Comparison of ENCODE assay signal across 8 mouse cellular contexts in the genomic region with DNA sequence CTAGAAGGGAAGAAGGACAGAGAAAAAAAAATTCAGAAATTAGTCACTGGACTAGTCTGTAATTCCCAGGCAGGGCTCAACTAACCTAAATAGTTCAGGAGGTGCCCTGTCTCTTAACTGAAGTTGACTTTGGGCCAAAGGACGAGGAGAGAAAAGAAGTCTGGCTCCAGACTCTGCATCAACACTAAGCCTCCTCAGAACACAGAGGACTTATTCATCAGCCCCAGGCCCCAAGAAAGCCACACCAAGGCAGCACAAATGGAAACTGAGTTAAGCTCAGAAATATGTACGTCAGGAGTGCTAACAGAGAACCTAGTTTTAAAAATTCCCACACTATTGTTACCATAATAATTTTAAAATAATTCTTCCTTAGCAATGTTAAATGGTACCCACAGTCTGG. TPM values are rescaled to one million over a fixed set of nuclear protein-coding genes. Genes with fewer than 3 reads are reported as not detected.
A peak's percentile ranks its signal among the peaks of the same experiment; 100 is the strongest.
DNase-seq lines count a peak whose midpoint lies in the region; ATAC-seq and TF ChIP-seq lines count a peak whose summit lies in the region.

No protein-coding gene starts in this region.

- TF ChIP-seq CTCF in intestine, postnatal 0 days (IDR thresholded peaks at IDR 0.05; ENCODE audit: low read depth), result no peak

- H3K4me3 ChIP-seq in lung, embryonic 16.5 days (ENCODE audit: low read length), result peak overlapping the region; percentile 34
- peak overlapping the region; percentile 13; the same call in 1 of the 2 replicates for H3K4me3 ChIP-seq in forebrain, embryonic 11.5 days (ENCODE audit: low read depth, low read length)
- H3K4me3 ChIP-seq in intestine, postnatal 0 days (ENCODE audit: low read depth, low read length), result no peak overlapping the region
- H3K4me3 ChIP-seq in stomach, embryonic 16.5 days (replicated peaks; ENCODE audit: low read length), result peak overlapping the region; percentile 27

- peak overlapping the region; percentile 83 for H3K27ac ChIP-seq in lung, embryonic 16.5 days (ENCODE audit: low read length)
- peak overlapping the region; percentile 4; the same call in 1 of the 2 replicates for H3K27ac ChIP-seq in forebrain, embryonic 11.5 days (ENCODE audit: low read depth, low read length)
- no peak overlapping the region; the same call in 1 of the 2 replicates for H3K27ac ChIP-seq in intestine, postnatal 0 days (ENCODE audit: low read depth, low read length)
- peak overlapping the region; percentile 70 for H3K27ac ChIP-seq in stomach, embryonic 16.5 days (ENCODE audit: low read length)

- no peaks in the 10 kb centered on the region for H3K9me3 ChIP-seq in lung, embryonic 16.5 days (ENCODE audit: control insufficient read depth, low read length)
- no peaks in the 10 kb centered on the region for H3K9me3 ChIP-seq in forebrain, embryonic 11.5 days (ENCODE audit: control insufficient read depth, low read length)
- H3K9me3 ChIP-seq in intestine, postnatal 0 days (ENCODE audit: control insufficient read depth), result no peaks in the 10 kb centered on the region
- no peaks in the 10 kb centered on the region for H3K9me3 ChIP-seq in stomach, embryonic 16.5 days (replicated peaks; ENCODE audit: control insufficient read depth, low read length)

- ATAC-seq in lung, embryonic 16.5 days (ENCODE audit: low read depth), result no peak
- ATAC-seq in forebrain, embryonic 11.5 days (replicated peaks; ENCODE audit: low FRiP score), result no peak
- no peak for ATAC-seq in intestine, postnatal 0 days
- no peak for ATAC-seq in stomach, embryonic 16.5 days (ENCODE audit: insufficient read depth, low FRiP score)

- H3K4me2 ChIP-seq in lung, embryonic 16.5 days (ENCODE audit: low read depth, low read length), result peak overlapping the region; percentile 51
- peak overlapping the region; percentile 36 for H3K4me2 ChIP-seq in forebrain, embryonic 11.5 days (ENCODE audit: low read depth, low read length, severe bottlenecking)
- H3K4me2 ChIP-seq in intestine, postnatal 0 days (replicated peaks; ENCODE audit: low read depth), result peak overlapping the region; percentile 30; the same call in 1 of the 2 replicates
- peak overlapping the region; percentile 43 for H3K4me2 ChIP-seq in stomach, embryonic 16.5 days (ENCODE audit: low read depth, low read length)

- H3K27me3 ChIP-seq in lung, embryonic 16.5 days (ENCODE audit: control insufficient read depth, insufficient read depth, low read depth, low read length), result no peaks in the 10 kb centered on the region
- H3K27me3 ChIP-seq in forebrain, embryonic 11.5 days (ENCODE audit: control insufficient read depth, insufficient read depth, low read length), result no peaks in the 10 kb centered on the region
- H3K27me3 ChIP-seq in intestine, postnatal 0 days (replicated peaks; ENCODE audit: control insufficient read depth, insufficient read depth, low read length), result no peaks in the 10 kb centered on the region
- no peaks in the 10 kb centered on the region for H3K27me3 ChIP-seq in stomach, embryonic 16.5 days (ENCODE audit: control insufficient read depth, insufficient read depth, low read length)

- DNase-seq in lung, postnatal 36 days, result no peak
- no peak for DNase-seq in forebrain, embryonic 11.5 days (ENCODE audit: low spot score)
- DNase-seq in adrenal gland, postnatal 36 days, result no peak
- DNase-seq in gastrocnemius, postnatal 4 days (ENCODE audit: low spot score in 2 of 2), result no peak
- DNase-seq in c-Kit-positive CD71-positive TER-119-positive erythroid progenitor cells, embryonic 14.5 days (ENCODE audit: low spot score), result no peak

- H3K9ac ChIP-seq in lung, embryonic 16.5 days (ENCODE audit: low read length), result peak overlapping the region; percentile 56
- H3K9ac ChIP-seq in forebrain, embryonic 11.5 days (ENCODE audit: low read length), result peak overlapping the region; percentile 1; the same call in 1 of the 2 replicates
- H3K9ac ChIP-seq in intestine, postnatal 0 days (ENCODE audit: low read depth, low read length), result no peak overlapping the region
- peak overlapping the region; percentile 36; the same call in 1 of the 2 replicates for H3K9ac ChIP-seq in stomach, embryonic 16.5 days (ENCODE audit: low read length)

- peaks cover 19% of the 10 kb centered on the region for H3K4me1 ChIP-seq in lung, embryonic 16.5 days (replicated peaks; ENCODE audit: control insufficient read depth, insufficient read depth, low read length)
- H3K4me1 ChIP-seq in forebrain, embryonic 11.5 days (replicated peaks; ENCODE audit: control insufficient read depth, insufficient read depth, low read length), result peaks cover 8% of the 10 kb centered on the region
- H3K4me1 ChIP-seq in intestine, postnatal 0 days (replicated peaks; ENCODE audit: control insufficient read depth, insufficient read depth, low read length), result peaks cover 9% of the 10 kb centered on the region
- H3K4me1 ChIP-seq in stomach, embryonic 16.5 days (ENCODE audit: control insufficient read depth, insufficient read depth, low read length), result peaks cover 14% of the 10 kb centered on the region; the same call in 1 of the 2 replicates

- 30% methylated on average over 2 of the region's 2 CpGs for WGBS in lung, embryonic 16.5 days
- WGBS in forebrain, embryonic 11.5 days, result 8% methylated on average over 2 of the region's 2 CpGs
- WGBS in intestine, postnatal 0 days, result 57% methylated on average over 2 of the region's 2 CpGs
- 39% methylated on average over 2 of the region's 2 CpGs for WGBS in stomach, embryonic 16.5 days

- H3K36me3 ChIP-seq in lung, embryonic 16.5 days (ENCODE audit: control insufficient read depth, insufficient read depth, low read length), result peaks cover 25% of the 10 kb centered on the region
- peaks cover 8% of the 10 kb centered on the region for H3K36me3 ChIP-seq in forebrain, embryonic 11.5 days (ENCODE audit: control insufficient read depth, insufficient read depth, low read length)
- H3K36me3 ChIP-seq in intestine, postnatal 0 days (ENCODE audit: control insufficient read depth, insufficient read depth), result peaks cover 14% of the 10 kb centered on the region; the same call in 1 of the 2 replicates
- H3K36me3 ChIP-seq in stomach, embryonic 16.5 days (ENCODE audit: control insufficient read depth, insufficient read depth, low read length), result peaks cover 16% of the 10 kb centered on the region; the same call in 1 of the 2 replicates

RNA-seq across cellular contexts. Expression of gene Cbx5, which starts 25.5 kb away (rescaled TPM):
- 99.2 and 102 TPM in 2 replicates for polyA plus RNA-seq in lung, embryonic 16.5 days (2015; fragmentation: Nextera tagmentation; extraction: Ambion mirVana)
- polyA plus RNA-seq in forebrain, embryonic 11.5 days (2014; fragmentation: Nextera tagmentation; extraction: Ambion mirVana), result 214 and 221 TPM in 2 replicates
- 24.0 TPM in 2 replicates for polyA plus RNA-seq in intestine, postnatal 0 days (2015; fragmentation: Nextera tagmentation; extraction: Ambion mirVana)
- polyA plus RNA-seq in stomach, embryonic 16.5 days (2015; fragmentation: Nextera tagmentation; extraction: Ambion mirVana), result 88.3 and 91.8 TPM in 2 replicates
- 10 to 100 TPM; 79.0 to 82.6 TPM for total RNA-seq in adrenal gland, postnatal 36 days (2021)
- 100 to 1,000 TPM in 1 of 2 experiments, 10 to 100 TPM in 1; 97.9 to 100 TPM for total RNA-seq in gastrocnemius, postnatal 4 days (2021)

RNA-seq across cellular contexts. Expression of gene Hnrnpa1, which starts 26.1 kb away (rescaled TPM):
- polyA plus RNA-seq in lung, embryonic 16.5 days (2015; fragmentation: Nextera tagmentation; extraction: Ambion mirVana), result 728 and 785 TPM in 2 replicates
- polyA plus RNA-seq in forebrain, embryonic 11.5 days (2014; fragmentation: Nextera tagmentation; extraction: Ambion mirVana), result 1,395 and 1,473 TPM in 2 replicates
- 219 and 224 TPM in 2 replicates for polyA plus RNA-seq in intestine, postnatal 0 days (2015; fragmentation: Nextera tagmentation; extraction: Ambion mirVana)
- polyA plus RNA-seq in stomach, embryonic 16.5 days (2015; fragmentation: Nextera tagmentation; extraction: Ambion mirVana), result 525 and 529 TPM in 2 replicates
- 100 to 1,000 TPM; 193 to 199 TPM for total RNA-seq in adrenal gland, postnatal 36 days (2021)
- total RNA-seq in gastrocnemius, postnatal 4 days (2021), result 100 to 1,000 TPM; 295 to 303 TPM

RNA-seq across cellular contexts. Expression of gene Nfe2, which starts 44.1 kb away (rescaled TPM):
- 4.3 and 6.9 TPM in 2 replicates for polyA plus RNA-seq in lung, embryonic 16.5 days (2015; fragmentation: Nextera tagmentation; extraction: Ambion mirVana)
- polyA plus RNA-seq in forebrain, embryonic 11.5 days (2014; fragmentation: Nextera tagmentation; extraction: Ambion mirVana), result 6.6 and 7.6 TPM in 2 replicates
- polyA plus RNA-seq in intestine, postnatal 0 days (2015; fragmentation: Nextera tagmentation; extraction: Ambion mirVana), result 0.82 and 0.90 TPM in 2 replicates
- polyA plus RNA-seq in stomach, embryonic 16.5 days (2015; fragmentation: Nextera tagmentation; extraction: Ambion mirVana), result 8.7 and 11.1 TPM in 2 replicates
- total RNA-seq in adrenal gland, postnatal 36 days (2021), result under 1 TPM; 0.16 to 0.43 TPM
- total RNA-seq in gastrocnemius, postnatal 4 days (2021), result 1 to 10 TPM in 1 of 2 experiments, under 1 TPM in 1; 0.61 to 1.5 TPM

RNA-seq across cellular contexts. Expression of gene Smug1, which starts 47.3 kb away (rescaled TPM):
- 17.4 and 20.7 TPM in 2 replicates for polyA plus RNA-seq in lung, embryonic 16.5 days (2015; fragmentation: Nextera tagmentation; extraction: Ambion mirVana)
- 20.5 and 23.3 TPM in 2 replicates for polyA plus RNA-seq in forebrain, embryonic 11.5 days (2014; fragmentation: Nextera tagmentation; extraction: Ambion mirVana)
- polyA plus RNA-seq in intestine, postnatal 0 days (2015; fragmentation: Nextera tagmentation; extraction: Ambion mirVana), result 8.6 and 9.2 TPM in 2 replicates
- 20.1 and 21.1 TPM in 2 replicates for polyA plus RNA-seq in stomach, embryonic 16.5 days (2015; fragmentation: Nextera tagmentation; extraction: Ambion mirVana)
- 10 to 100 TPM; 11.9 to 13.0 TPM for total RNA-seq in adrenal gland, postnatal 36 days (2021)
- 10 to 100 TPM; 13.9 to 15.4 TPM for total RNA-seq in gastrocnemius, postnatal 4 days (2021)

RNA-seq across cellular contexts. Expression of gene Copz1, which starts 58.4 kb away (rescaled TPM):
- polyA plus RNA-seq in lung, embryonic 16.5 days (2015; fragmentation: Nextera tagmentation; extraction: Ambion mirVana), result 282 and 290 TPM in 2 replicates
- polyA plus RNA-seq in forebrain, embryonic 11.5 days (2014; fragmentation: Nextera tagmentation; extraction: Ambion mirVana), result 265 TPM in 2 replicates
- polyA plus RNA-seq in intestine, postnatal 0 days (2015; fragmentation: Nextera tagmentation; extraction: Ambion mirVana), result 248 and 253 TPM in 2 replicates
- 265 and 272 TPM in 2 replicates for polyA plus RNA-seq in stomach, embryonic 16.5 days (2015; fragmentation: Nextera tagmentation; extraction: Ambion mirVana)
- total RNA-seq in adrenal gland, postnatal 36 days (2021), result 100 to 1,000 TPM; 144 to 150 TPM
- 10 to 100 TPM; 72.8 to 78.4 TPM for total RNA-seq in gastrocnemius, postnatal 4 days (2021)
